Mouse (Mus musculus): ENCODE measurements at regions not wholly inside any gene's neighbourhood (a gene's known extent, or its start where the extent isn't known, plus 50 kb on each side); places are given as distances from the start of the nearest gene placed in this dataset.

DNA sequence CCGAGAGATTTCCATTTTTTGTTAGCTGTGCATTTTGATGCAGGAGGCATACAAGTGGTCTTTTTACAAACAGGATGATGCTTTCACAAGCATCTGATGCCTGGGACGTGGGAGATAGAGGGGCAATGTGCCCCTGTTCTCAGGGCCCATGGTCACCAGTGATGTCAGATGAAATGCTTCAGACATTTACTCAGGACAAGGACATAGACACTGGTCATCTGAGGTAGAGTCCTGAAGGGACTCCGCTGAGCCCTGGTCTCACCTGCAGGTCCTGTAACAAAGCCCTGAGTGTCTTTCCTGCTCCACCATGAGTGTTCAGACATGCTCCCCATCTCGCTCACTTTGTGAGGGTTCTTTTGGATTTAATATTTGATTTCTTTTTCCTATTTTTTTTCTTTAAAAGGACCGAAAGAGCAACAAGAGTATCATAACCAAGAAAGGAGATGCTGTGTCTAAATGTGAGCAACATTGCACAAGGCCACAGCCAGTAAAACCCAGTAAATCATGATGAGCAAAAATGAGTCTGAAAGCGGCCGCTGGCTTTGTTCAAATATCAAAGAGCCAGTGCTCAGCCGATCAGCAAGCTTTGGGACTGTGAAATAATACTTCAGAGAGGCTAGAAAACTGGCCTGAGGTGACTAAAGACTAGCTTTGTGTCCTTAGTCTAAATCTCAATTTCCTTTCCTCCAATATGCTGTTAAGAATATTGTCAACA, 430.1 kb downstream of the Ate1 start:
- Histone ChIP-seq H3K36me3 (ENCODE audit: control insufficient read depth, insufficient read depth, low read length) (no peaks in the 10 kb centered on the region), H3K9ac (ENCODE audit: low read depth, low read length) (no peak overlapping the region), H3K27ac (ENCODE audit: low read length) (no peak overlapping the region), H3K27me3 (ENCODE audit: control insufficient read depth, insufficient read depth, low read depth, low read length) (no peaks in the 10 kb centered on the region), H3K4me1 (ENCODE audit: control insufficient read depth, insufficient read depth, low read length) (no peaks in the 10 kb centered on the region), H3K4me2 (ENCODE audit: low read length) (no peak overlapping the region), H3K9me3 (replicated peaks; ENCODE audit: control insufficient read depth, low read length, poor library complexity, severe bottlenecking) (no peaks in the 10 kb centered on the region), H3K4me3 (ENCODE audit: low read depth, low read length) (no peak overlapping the region)
- WGBS, result 72% methylated on average over 8 of the region's 8 CpGs
- no peak for ATAC-seq

- Histone ChIP-seq H3K4me3 (ENCODE audit: low read depth, low read length) (no peak overlapping the region), H3K36me3 (ENCODE audit: control insufficient read depth, insufficient read depth, low read length) (no peaks in the 10 kb centered on the region), H3K9ac (ENCODE audit: low read depth, low read length) (no peak overlapping the region), H3K27me3 (ENCODE audit: control insufficient read depth, insufficient read depth, low read depth, low read length) (no peaks in the 10 kb centered on the region), H3K4me1 (ENCODE audit: control insufficient read depth, insufficient read depth, low read length) (no peaks in the 10 kb centered on the region), H3K9me3 (replicated peaks; ENCODE audit: control insufficient read depth, low read length, poor library complexity, severe bottlenecking) (no peaks in the 10 kb centered on the region), H3K4me2 (ENCODE audit: low read length) (no peak overlapping the region), H3K27ac (ENCODE audit: low read length) (no peak overlapping the region)
- 14% methylated on average over 3 of the region's 3 CpGs for WGBS
- no peak for ATAC-seq
Observed at GRCm38 (mm10) chr7:130091942-130092341, 428.2 kb downstream of the Ate1 start.

DNA sequence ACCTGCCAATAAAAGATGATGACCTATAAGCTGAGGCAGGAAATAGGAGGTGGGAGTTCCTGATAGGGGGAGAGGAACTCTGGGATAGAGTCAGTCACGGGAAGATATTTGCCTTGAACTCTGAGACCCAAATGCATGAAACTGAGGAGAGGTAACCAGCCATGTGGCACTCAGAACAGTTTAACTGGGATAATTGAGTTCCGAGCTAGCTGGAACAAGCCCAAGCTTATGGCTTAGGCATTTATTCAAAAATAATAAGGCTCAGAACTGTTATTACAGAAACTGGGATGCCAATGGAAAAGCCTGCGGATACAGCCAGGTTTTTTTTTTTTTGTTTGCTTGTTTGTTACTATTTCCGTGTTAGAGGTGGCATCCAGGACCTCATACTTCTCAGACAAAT, 425.0 kb downstream of the Ate1 start:
- no peak for ATAC-seq
- Histone ChIP-seq H3K9me3 (replicated peaks; ENCODE audit: control insufficient read depth, low read length, poor library complexity, severe bottlenecking) (no peaks in the 10 kb centered on the region), H3K4me3 (ENCODE audit: low read depth, low read length) (no peak overlapping the region), H3K36me3 (ENCODE audit: control insufficient read depth, insufficient read depth, low read length) (no peaks in the 10 kb centered on the region), H3K27ac (ENCODE audit: low read length) (no peak overlapping the region), H3K4me2 (ENCODE audit: low read length) (no peak overlapping the region), H3K27me3 (ENCODE audit: control insufficient read depth, insufficient read depth, low read depth, low read length) (no peaks in the 10 kb centered on the region), H3K4me1 (ENCODE audit: control insufficient read depth, insufficient read depth, low read length) (no peaks in the 10 kb centered on the region), H3K9ac (ENCODE audit: low read depth, low read length) (no peak overlapping the region)
- 86% methylated on average over 4 of the region's 4 CpGs for WGBS

- WGBS, result 80% methylated on average over 10 of the region's 10 CpGs
- Histone ChIP-seq H3K36me3 (ENCODE audit: control insufficient read depth, insufficient read depth, low read length) (no peaks in the 10 kb centered on the region), H3K9ac (ENCODE audit: low read depth, low read length) (no peak overlapping the region), H3K9me3 (replicated peaks; ENCODE audit: control insufficient read depth, low read length, poor library complexity, severe bottlenecking) (no peaks in the 10 kb centered on the region), H3K27me3 (ENCODE audit: control insufficient read depth, insufficient read depth, low read depth, low read length) (no peaks in the 10 kb centered on the region), H3K4me1 (ENCODE audit: control insufficient read depth, insufficient read depth, low read length) (no peaks in the 10 kb centered on the region), H3K27ac (ENCODE audit: low read length) (no peak overlapping the region), H3K4me3 (ENCODE audit: low read depth, low read length) (no peak overlapping the region), H3K4me2 (ENCODE audit: low read length) (no peak overlapping the region)
- ATAC-seq, result no peak
Observed at GRCm38 (mm10) chr7:130098606-130099005, 421.6 kb downstream of the Ate1 start.

GRCm38 (mm10) chr7:130102671-130103070, 417.5 kb downstream of the Ate1 start:
- no peaks in the 10 kb centered on the region for H3K9me3 ChIP-seq (replicated peaks; ENCODE audit: control insufficient read depth, low read length, poor library complexity, severe bottlenecking)
- no peak overlapping the region for H3K9ac ChIP-seq (ENCODE audit: low read depth, low read length)
- H3K4me3 ChIP-seq (ENCODE audit: low read depth, low read length), result no peak overlapping the region
- H3K27ac ChIP-seq (ENCODE audit: low read length), result no peak overlapping the region
- ATAC-seq, result no peak
- no peak overlapping the region for H3K4me2 ChIP-seq (ENCODE audit: low read length)
- H3K4me1 ChIP-seq (ENCODE audit: control insufficient read depth, insufficient read depth, low read length), result no peaks in the 10 kb centered on the region
- 78% methylated on average over 5 of the region's 5 CpGs for WGBS
- H3K27me3 ChIP-seq (ENCODE audit: control insufficient read depth, insufficient read depth, low read depth, low read length), result no peaks in the 10 kb centered on the region
- no peaks in the 10 kb centered on the region for H3K36me3 ChIP-seq (ENCODE audit: control insufficient read depth, insufficient read depth, low read length)

DNA sequence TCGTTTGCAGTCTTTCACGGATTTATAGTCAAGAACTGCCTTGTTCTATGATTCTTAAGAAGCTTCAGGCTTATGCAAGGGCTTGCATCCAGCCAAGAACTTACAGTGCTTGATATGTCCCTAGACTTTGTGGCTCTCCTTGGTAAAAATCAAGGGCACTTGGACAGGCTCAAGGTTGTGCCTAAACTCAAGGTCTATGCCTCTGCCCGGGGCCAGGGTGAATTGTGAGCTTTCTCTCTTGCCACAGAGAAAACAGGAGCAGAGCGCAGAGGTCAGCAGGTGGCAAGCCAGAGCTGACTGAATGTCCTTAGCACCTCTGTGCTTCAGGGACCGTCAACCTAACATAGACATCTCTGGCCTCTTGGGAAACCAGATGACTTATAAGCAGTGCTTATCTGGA, 413.2 kb downstream of the Ate1 start:
- H3K9me3 ChIP-seq (replicated peaks; ENCODE audit: control insufficient read depth, low read length, poor library complexity, severe bottlenecking), result no peaks in the 10 kb centered on the region
- ATAC-seq, result no peak
- no peaks in the 10 kb centered on the region for H3K36me3 ChIP-seq (ENCODE audit: control insufficient read depth, insufficient read depth, low read length)
- H3K4me3 ChIP-seq (ENCODE audit: low read depth, low read length), result no peak overlapping the region
- no peak overlapping the region for H3K9ac ChIP-seq (ENCODE audit: low read depth, low read length)
- H3K27ac ChIP-seq (ENCODE audit: low read length), result no peak overlapping the region
- no peaks in the 10 kb centered on the region for H3K4me1 ChIP-seq (ENCODE audit: control insufficient read depth, insufficient read depth, low read length)
- no peaks in the 10 kb centered on the region for H3K27me3 ChIP-seq (ENCODE audit: control insufficient read depth, insufficient read depth, low read depth, low read length)
- WGBS, result 85% methylated on average over 5 of the region's 5 CpGs
- H3K4me2 ChIP-seq (ENCODE audit: low read length), result no peak overlapping the region

DNA sequence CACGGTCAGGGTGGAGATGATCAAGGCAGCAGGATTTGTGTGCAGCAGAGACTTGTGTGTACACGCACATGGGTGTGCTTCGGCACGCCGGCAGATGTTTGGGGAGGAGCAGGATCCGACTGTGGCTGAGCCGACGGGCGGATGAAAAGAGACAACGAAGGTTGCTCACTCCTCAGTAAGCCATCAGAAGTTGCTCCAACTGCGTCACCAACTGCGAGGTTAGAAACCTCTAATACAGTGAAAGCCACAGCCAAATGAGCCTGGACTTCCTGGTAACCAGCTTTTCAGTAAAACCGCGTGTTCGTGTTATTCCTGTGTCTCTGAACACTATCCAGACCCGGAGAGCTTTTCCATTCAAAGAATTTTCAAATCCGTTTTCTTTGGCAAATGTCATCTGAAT, 411.8 kb downstream of the Ate1 start:
- Histone ChIP-seq H3K4me2 (ENCODE audit: low read length) (no peak overlapping the region), H3K4me3 (ENCODE audit: low read depth, low read length) (no peak overlapping the region), H3K36me3 (ENCODE audit: control insufficient read depth, insufficient read depth, low read length) (no peaks in the 10 kb centered on the region), H3K9ac (ENCODE audit: low read depth, low read length) (no peak overlapping the region), H3K27me3 (ENCODE audit: control insufficient read depth, insufficient read depth, low read depth, low read length) (no peaks in the 10 kb centered on the region), H3K4me1 (ENCODE audit: control insufficient read depth, insufficient read depth, low read length) (no peaks in the 10 kb centered on the region), H3K27ac (ENCODE audit: low read length) (no peak overlapping the region), H3K9me3 (replicated peaks; ENCODE audit: control insufficient read depth, low read length, poor library complexity, severe bottlenecking) (no peaks in the 10 kb centered on the region)
- no peak for ATAC-seq
- 94% methylated on average over 17 of the region's 17 CpGs for WGBS

All from midbrain, embryonic 16.5 days (tissue).